Mouse (Mus musculus): ENCODE measurements around the gene Sox30.
A peak's percentile ranks its signal among the peaks of the same experiment; 100 is the strongest.

Gene Sox30

GRCm38 (mm10) chr11:46055896-46056769 is 76.0 kb downstream of the Sox30 start, which contains the start of gene Adam19:
TSS of gene Adam19 (plus strand) at chr11:46055992.
- DNase-seq (ENCODE audit: low spot score): peak; percentile 49

GRCm38 (mm10) chr11:46056770-46057411 is 76.8 kb downstream of the Sox30 start:
- DNase-seq (ENCODE audit: low spot score): no peak

GRCm38 (mm10) chr11:46058011-46058410 is 77.9 kb downstream of the Sox30 start:
- no peak for DNase-seq (ENCODE audit: low spot score)

- DNase-seq (ENCODE audit: low spot score): no peak
Measured at GRCm38 (mm10) chr11:46058916-46059315, 78.8 kb downstream of the Sox30 start.

- DNase-seq (ENCODE audit: low spot score): no peak
Measured at GRCm38 (mm10) chr11:46059887-46060650, 80.0 kb downstream of the Sox30 start.

GRCm38 (mm10) chr11:46060651-46061020 is 80.5 kb downstream of the Sox30 start:
- no peak for DNase-seq (ENCODE audit: low spot score)

GRCm38 (mm10) chr11:46061776-46062445 is 81.8 kb downstream of the Sox30 start:
- no peak for DNase-seq (ENCODE audit: low spot score)

GRCm38 (mm10) chr11:46062569-46062968 is 82.5 kb downstream of the Sox30 start:
- DNase-seq (ENCODE audit: low spot score): no peak

- DNase-seq (ENCODE audit: low spot score): no peak
Measured at GRCm38 (mm10) chr11:46062993-46063731, 83.1 kb downstream of the Sox30 start.

GRCm38 (mm10) chr11:46064767-46065166 is 84.7 kb downstream of the Sox30 start:
- DNase-seq (ENCODE audit: low spot score): no peak

GRCm38 (mm10) chr11:46065201-46066011 is 85.3 kb downstream of the Sox30 start:
- DNase-seq (ENCODE audit: low spot score): no peak

Measured in urinary bladder, postnatal 25 days (tissue).